Mouse (Mus musculus) embryonic facial prominence, embryonic 12.5 days (tissue): ENCODE results near the gene Tesk2. TPM values are rescaled to one million over a fixed set of nuclear protein-coding genes. Genes with fewer than 3 reads are reported as not detected.
A peak's percentile ranks its signal among the peaks of the same experiment; 100 is the strongest.

ENCODE experiments used
- ATAC-seq: fragments of 200-750 bp; cut with Nextera tagmentation; 2 replicates; pipeline ENCODE4 v1.8.0; 2017; ENCODE audit not compliant: insufficient number of reproducible peaks, insufficient read depth, low FRiP score, low TSS enrichment
- H3K27ac ChIP-seq: fragments of 300-500 bp; sonication (generic); 2 replicates; pipeline ENCODE4 v1.5.1; 2016; ENCODE audit warnings: mild to moderate bottlenecking
- H3K27me3 ChIP-seq: fragments of 300-500 bp; sonication (generic); 2 replicates; pipeline ENCODE4 v1.6.1; 2016; ENCODE audit warnings: mild to moderate bottlenecking, moderate library complexity
- H3K36me3 ChIP-seq: fragments of 300-500 bp; sonication (generic); 2 replicates; pipeline ENCODE4 v1.6.1; 2016; ENCODE audit warnings: mild to moderate bottlenecking
- H3K4me1 ChIP-seq: fragments of 300-500 bp; sonication (generic); 2 replicates; pipeline ENCODE4 v1.6.1; 2016
- H3K4me2 ChIP-seq: fragments of 300-500 bp; sonication (generic); replicated peaks from 2 replicates; pipeline ENCODE4 v1.6.1; 2016; ENCODE audit warnings: mild to moderate bottlenecking, moderate library complexity
- H3K4me3 ChIP-seq: fragments of 300-500 bp; sonication (generic); 2 replicates; pipeline ENCODE4 v1.5.1; 2016; ENCODE audit warnings: mild to moderate bottlenecking
- H3K9ac ChIP-seq: fragments of 300-500 bp; sonication (generic); 2 replicates; pipeline ENCODE4 v1.6.1; 2016; ENCODE audit warnings: mild to moderate bottlenecking, moderate library complexity
- H3K9me3 ChIP-seq: fragments of 300-500 bp; sonication (generic); 2 replicates; pipeline ENCODE4 v1.6.1; 2016; ENCODE audit warnings: mild to moderate bottlenecking, moderate library complexity
- WGBS: fragments of 180-500 bp; shearing (Covaris S2); methylation state at CpG from one replicate; pipeline ENCODE4 v1.1.7; 2016; 5-methylcytosine and 5-hydroxymethylcytosine counted together
- polyA plus RNA-seq: library from polyadenylated mRNA; unstranded; fragments of >200 nt; fragmentation: Nextera tagmentation; extraction: Ambion mirVana; gene quantifications from 2 replicates; pipeline ENCODE4 v1.2.1, GENCODE M21; 2016

The Tesk2 gene
- polyA plus RNA-seq, 1 experiment from 2014 or later = 11.8 TPM

GRCm38 (mm10) chr4:116721098-116721628 lies 415 bp downstream of the Tesk2 start:
- 1% methylated on average over 29 of the region's 29 CpGs for WGBS
- Histone ChIP-seq H3K36me3 (no peaks in the 10 kb centered on the region), H3K4me1 (peaks cover 8% of the 10 kb centered on the region; the same call in 1 of the 2 replicates), H3K27me3 (no peaks in the 10 kb centered on the region), H3K4me2 (peak overlapping the region; percentile 93), H3K4me3 (peak overlapping the region; percentile 84), H3K9me3 (no peaks in the 10 kb centered on the region), H3K9ac (peak overlapping the region; percentile 78), H3K27ac (peak overlapping the region; percentile 89)
- ATAC-seq = no peak; the same call in 1 of the 2 replicates

- Histone ChIP-seq H3K9ac (no peak overlapping the region), H3K4me3 (no peak overlapping the region), H3K4me1 (peaks cover 8% of the 10 kb centered on the region; the same call in 1 of the 2 replicates), H3K36me3 (no peaks in the 10 kb centered on the region), H3K27me3 (no peaks in the 10 kb centered on the region), H3K27ac (no peak overlapping the region), H3K9me3 (no peaks in the 10 kb centered on the region), H3K4me2 (peak overlapping the region; percentile 93)
- WGBS = 35% methylated on average over 7 of the region's 7 CpGs
- no peak for ATAC-seq
These were observed 1.5 kb downstream of the Tesk2 start for GRCm38 (mm10) chr4:116722230-116722629.

GRCm38 (mm10) chr4:116725444-116725843 lies 4.7 kb downstream of the Tesk2 start:
- Histone ChIP-seq H3K27ac (no peak overlapping the region), H3K36me3 (no peaks in the 10 kb centered on the region), H3K4me1 (peaks cover 8% of the 10 kb centered on the region; the same call in 1 of the 2 replicates), H3K9me3 (no peaks in the 10 kb centered on the region), H3K27me3 (no peaks in the 10 kb centered on the region), H3K9ac (no peak overlapping the region), H3K4me3 (no peak overlapping the region), H3K4me2 (no peak overlapping the region)
- no peak for ATAC-seq
- WGBS = 83% methylated on average over 5 of the region's 5 CpGs

- no peak for ATAC-seq
- 80% methylated on average over 3 of the region's 3 CpGs for WGBS
- H3K4me2 ChIP-seq = no peak overlapping the region
- no peak overlapping the region for H3K9ac ChIP-seq
- H3K36me3 ChIP-seq = no peaks in the 10 kb centered on the region
- H3K9me3 ChIP-seq = no peaks in the 10 kb centered on the region
- H3K4me3 ChIP-seq = no peak overlapping the region
- H3K27ac ChIP-seq = no peak overlapping the region
- H3K4me1 ChIP-seq = peaks cover under 1% of the 10 kb centered on the region; the same call in 1 of the 2 replicates
- no peaks in the 10 kb centered on the region for H3K27me3 ChIP-seq
These were observed 6.7 kb downstream of the Tesk2 start for GRCm38 (mm10) chr4:116727401-116727800.

- no peaks in the 10 kb centered on the region for H3K36me3 ChIP-seq
- H3K4me1 ChIP-seq = no peaks in the 10 kb centered on the region
- no peaks in the 10 kb centered on the region for H3K9me3 ChIP-seq
- no peak for ATAC-seq
- no peak overlapping the region for H3K27ac ChIP-seq
- H3K9ac ChIP-seq = no peak overlapping the region
- WGBS = 91% methylated on average over 3 of the region's 3 CpGs
- no peak overlapping the region for H3K4me3 ChIP-seq
- H3K4me2 ChIP-seq = no peak overlapping the region
- no peaks in the 10 kb centered on the region for H3K27me3 ChIP-seq
These were observed 8.8 kb downstream of the Tesk2 start for GRCm38 (mm10) chr4:116729532-116729931.

- Histone ChIP-seq H3K9me3 (no peaks in the 10 kb centered on the region), H3K36me3 (no peaks in the 10 kb centered on the region), H3K4me2 (no peak overlapping the region), H3K4me3 (no peak overlapping the region), H3K9ac (no peak overlapping the region), H3K4me1 (no peaks in the 10 kb centered on the region), H3K27me3 (no peaks in the 10 kb centered on the region), H3K27ac (no peak overlapping the region)
- WGBS = 89% methylated on average over 9 of the region's 9 CpGs
- ATAC-seq = no peak
These were observed 10.3 kb downstream of the Tesk2 start for GRCm38 (mm10) chr4:116731077-116731476.

GRCm38 (mm10) chr4:116732355-116732754 lies 11.6 kb downstream of the Tesk2 start:
- Histone ChIP-seq H3K9ac (no peak overlapping the region), H3K27ac (no peak overlapping the region), H3K4me3 (no peak overlapping the region), H3K9me3 (no peaks in the 10 kb centered on the region), H3K4me2 (no peak overlapping the region), H3K36me3 (no peaks in the 10 kb centered on the region), H3K4me1 (0 out of 2 replicates have a peak, but pooled peaks cover 2% of the 10 kb centered on the region), H3K27me3 (no peaks in the 10 kb centered on the region)
- 78% methylated on average over 5 of the region's 5 CpGs for WGBS
- ATAC-seq = no peak

GRCm38 (mm10) chr4:116734996-116735395 lies 14.2 kb downstream of the Tesk2 start:
- Histone ChIP-seq H3K9me3 (no peaks in the 10 kb centered on the region), H3K36me3 (no peaks in the 10 kb centered on the region), H3K27ac (no peak overlapping the region), H3K4me1 (0 out of 2 replicates have a peak, but pooled peaks cover 2% of the 10 kb centered on the region), H3K27me3 (no peaks in the 10 kb centered on the region), H3K9ac (no peak overlapping the region), H3K4me3 (no peak overlapping the region), H3K4me2 (no peak overlapping the region)
- ATAC-seq = no peak
- 83% methylated on average over 2 of the region's 2 CpGs for WGBS

- Histone ChIP-seq H3K36me3 (no peaks in the 10 kb centered on the region), H3K4me3 (no peak overlapping the region), H3K9ac (no peak overlapping the region), H3K27ac (no peak overlapping the region), H3K4me2 (no peak overlapping the region), H3K4me1 (0 out of 2 replicates have a peak, but pooled peaks cover 2% of the 10 kb centered on the region), H3K9me3 (no peaks in the 10 kb centered on the region), H3K27me3 (no peaks in the 10 kb centered on the region)
- 80% methylated on average over 9 of the region's 9 CpGs for WGBS
- no peak for ATAC-seq
These were observed 18.4 kb downstream of the Tesk2 start for GRCm38 (mm10) chr4:116738972-116739751.

GRCm38 (mm10) chr4:116749750-116750149 lies 29.0 kb downstream of the Tesk2 start:
- 94% methylated on average over 2 of the region's 2 CpGs for WGBS
- no peak for ATAC-seq
- Histone ChIP-seq H3K4me1 (no peaks in the 10 kb centered on the region), H3K4me2 (no peak overlapping the region), H3K36me3 (no peaks in the 10 kb centered on the region), H3K9me3 (no peaks in the 10 kb centered on the region), H3K27ac (no peak overlapping the region), H3K9ac (no peak overlapping the region), H3K27me3 (no peaks in the 10 kb centered on the region), H3K4me3 (no peak overlapping the region)

GRCm38 (mm10) chr4:116761914-116762313 lies 41.2 kb downstream of the Tesk2 start:
- Histone ChIP-seq H3K36me3 (no peaks in the 10 kb centered on the region), H3K4me3 (no peak overlapping the region), H3K27ac (no peak overlapping the region), H3K4me1 (no peaks in the 10 kb centered on the region), H3K9ac (no peak overlapping the region), H3K4me2 (no peak overlapping the region), H3K9me3 (no peaks in the 10 kb centered on the region), H3K27me3 (no peaks in the 10 kb centered on the region)
- 77% methylated on average over 2 of the region's 2 CpGs for WGBS
- ATAC-seq = no peak

GRCm38 (mm10) chr4:116764001-116764400 lies 43.3 kb downstream of the Tesk2 start:
- 86% methylated on average over 5 of the region's 5 CpGs for WGBS
- no peaks in the 10 kb centered on the region for H3K27me3 ChIP-seq
- H3K9me3 ChIP-seq = no peaks in the 10 kb centered on the region
- no peaks in the 10 kb centered on the region for H3K36me3 ChIP-seq
- H3K27ac ChIP-seq = no peak overlapping the region
- ATAC-seq = no peak
- H3K4me2 ChIP-seq = no peak overlapping the region
- no peaks in the 10 kb centered on the region for H3K4me1 ChIP-seq
- H3K9ac ChIP-seq = no peak overlapping the region
- no peak overlapping the region for H3K4me3 ChIP-seq
